Mouse (Mus musculus) retina, adult 2 months (tissue): Measurements from ENCODE around the gene Anapc16.

Source experiments
- DNase-seq: peaks from one replicate; pipeline ENCODE4 v3.0.0-alpha.2; 2012; ENCODE audit warnings: low read depth, low spot score

Gene Anapc16

GRCm38 (mm10) chr10:59949783-59950605, 52.9 kb downstream of the Anapc16 start:
- DNase-seq: no peak

DNA sequence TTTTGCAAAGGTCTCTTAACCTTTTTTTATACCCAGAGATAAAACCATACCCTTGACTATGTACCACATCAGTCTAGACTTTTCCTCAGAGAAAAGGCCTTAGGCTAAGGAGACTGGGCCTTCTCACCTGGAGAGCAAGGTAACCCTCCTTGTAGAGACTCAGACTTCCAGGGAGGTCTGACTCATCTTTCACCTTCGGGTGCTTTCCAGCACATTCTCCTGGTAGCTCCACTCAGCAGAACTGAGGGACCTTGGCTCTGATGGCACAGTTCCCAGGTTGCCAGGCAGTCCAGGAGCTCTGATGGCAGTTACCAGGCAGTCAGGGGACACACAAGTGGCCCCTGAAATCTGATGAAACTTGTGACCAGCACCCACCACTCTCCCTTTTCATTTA, 53.7 kb downstream of the Anapc16 start:
- DNase-seq: no peak

DNA sequence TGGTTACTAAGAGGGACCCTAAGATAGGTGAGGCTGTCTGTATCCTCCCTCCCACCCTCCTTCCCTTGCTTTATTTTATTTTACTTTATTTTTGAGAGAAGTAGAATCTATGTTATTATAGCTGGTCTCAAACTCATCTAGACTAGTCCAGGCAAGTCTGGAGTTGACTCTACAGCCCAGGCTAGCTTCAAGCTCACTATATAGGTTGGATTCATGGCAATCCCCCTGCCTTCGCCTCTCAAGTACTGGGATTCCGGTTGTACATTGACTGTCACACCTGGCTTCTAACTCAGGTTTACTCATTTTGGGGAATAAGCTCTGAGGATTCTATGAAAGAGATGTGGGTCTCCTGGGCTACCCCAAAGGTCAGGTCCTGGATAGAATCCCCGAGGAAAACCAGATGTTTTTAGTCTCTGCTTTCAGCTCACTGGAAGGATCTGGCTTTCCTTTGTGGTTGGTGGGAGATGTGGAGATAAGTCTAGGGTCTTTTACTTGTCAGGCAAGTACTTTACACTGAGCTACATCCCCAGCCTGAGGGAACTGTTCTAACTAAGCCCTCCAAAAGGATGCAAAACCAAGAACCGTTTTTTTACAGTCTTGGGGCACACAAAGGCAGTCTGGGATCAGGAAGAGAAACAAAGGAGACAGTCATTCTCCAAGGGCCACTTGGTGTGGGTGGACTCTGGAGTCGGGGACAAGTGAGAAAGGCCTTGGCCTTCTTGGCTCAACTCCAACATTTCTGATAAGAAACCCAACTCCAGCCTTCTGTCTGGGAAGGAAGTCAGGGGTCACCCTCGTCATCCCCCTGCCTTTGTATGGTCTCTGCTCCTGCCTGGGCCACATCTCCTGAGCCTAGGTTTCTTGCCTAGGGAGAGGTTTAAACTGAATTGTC, 54.3 kb downstream of the Anapc16 start:
- DNase-seq: no peak

GRCm38 (mm10) chr10:59947296-59948073, 55.5 kb downstream of the Anapc16 start:
- no peak for DNase-seq

DNA sequence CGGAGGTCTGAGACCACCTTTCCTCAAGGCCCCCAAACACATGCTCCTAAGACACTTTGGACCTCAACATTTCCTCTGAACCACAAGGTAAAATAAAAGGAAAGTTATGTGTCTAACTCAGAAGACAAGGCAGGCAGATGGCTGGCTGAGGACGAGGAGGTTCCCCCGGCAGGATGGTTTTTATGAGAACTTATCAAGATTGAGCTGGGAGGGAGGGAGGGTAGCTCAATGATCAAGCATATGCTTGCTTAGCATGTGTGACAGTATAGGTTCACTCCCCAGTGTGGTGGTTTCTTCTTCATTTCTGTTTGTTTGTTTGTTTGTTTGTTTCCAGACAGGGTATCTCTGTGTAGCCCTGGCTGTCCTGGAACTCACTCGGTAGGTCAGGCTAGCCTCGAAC, 56.6 kb downstream of the Anapc16 start:
- no peak for DNase-seq

DNA sequence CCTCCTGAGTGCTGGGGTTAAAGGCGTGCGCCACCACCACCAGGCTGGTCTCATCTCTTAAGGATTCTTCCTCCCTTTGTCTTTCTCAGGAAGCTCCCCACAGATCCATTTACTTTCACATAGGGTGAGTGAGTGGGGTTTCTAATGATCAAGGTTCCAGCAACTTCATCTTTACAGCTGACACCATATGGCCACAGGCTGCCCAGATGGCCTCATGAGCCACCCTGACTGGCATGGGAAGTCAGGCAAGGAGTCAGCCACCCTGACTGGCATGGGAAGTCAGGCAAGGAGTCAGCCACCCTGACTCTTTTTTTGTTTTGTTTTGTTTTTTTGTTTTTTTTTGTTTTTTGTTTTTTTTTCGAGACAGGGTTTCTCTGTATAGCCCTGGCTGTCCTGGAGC, 57.5 kb downstream of the Anapc16 start:
- DNase-seq: no peak

DNA sequence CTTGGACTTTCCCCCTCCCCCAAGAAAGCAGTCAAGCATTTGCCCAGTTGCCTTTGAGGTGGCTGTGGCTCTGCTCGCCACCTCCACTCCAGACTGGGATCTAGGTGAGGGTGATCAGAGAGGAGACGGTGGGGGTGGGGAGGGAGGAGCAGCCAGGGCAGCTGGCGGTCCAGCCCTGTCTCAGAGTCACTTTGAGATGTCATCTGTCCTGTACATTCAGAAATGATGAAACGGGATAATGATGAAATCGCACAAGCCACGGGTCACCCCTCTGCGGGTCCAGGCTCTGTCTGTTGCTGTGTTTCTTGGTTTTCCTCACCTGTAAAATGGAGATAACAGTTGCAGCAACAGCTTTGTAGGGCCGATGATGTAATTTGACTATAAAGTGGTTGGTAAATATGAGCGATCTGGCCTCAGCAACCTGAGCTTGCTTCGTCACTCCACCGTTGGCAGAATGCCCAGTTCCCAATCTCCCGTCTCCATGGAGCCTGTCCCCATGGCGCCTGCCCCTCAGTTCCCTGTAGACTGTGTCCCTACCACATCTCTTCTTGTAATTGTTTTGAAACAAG, 59.4 kb downstream of the Anapc16 start:
- no peak for DNase-seq

DNA sequence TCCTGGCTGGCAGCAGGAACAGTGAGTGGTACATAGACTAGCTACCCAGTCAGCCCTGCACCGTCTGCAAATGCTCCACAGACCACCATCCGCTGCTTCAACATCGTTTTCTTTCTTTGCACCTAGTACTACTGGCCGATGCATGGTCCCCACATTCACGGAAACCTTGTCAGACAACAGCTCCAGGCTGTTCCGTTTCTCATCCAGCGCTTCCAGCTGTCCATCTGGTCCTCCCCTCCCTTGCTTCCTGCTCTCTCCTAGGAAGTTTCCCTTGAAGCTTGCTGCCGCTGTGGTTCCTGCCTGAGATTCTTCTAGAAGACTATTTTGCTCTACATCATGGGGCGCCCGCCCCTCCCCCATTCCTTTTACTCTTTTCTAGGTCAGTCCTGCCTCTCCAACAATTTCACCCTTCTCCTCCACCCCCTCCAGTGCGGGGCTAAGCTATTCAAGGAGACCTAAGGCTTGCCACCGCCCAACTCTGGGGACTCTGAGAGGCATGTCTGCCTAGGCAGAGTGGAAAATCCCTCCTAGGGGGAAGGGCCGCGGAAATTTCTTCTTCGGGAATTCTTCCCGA, 60.0 kb downstream of the Anapc16 start:
- no peak for DNase-seq

GRCm38 (mm10) chr10:59942281-59942846, 60.6 kb downstream of the Anapc16 start:
- DNase-seq: no peak

DNA sequence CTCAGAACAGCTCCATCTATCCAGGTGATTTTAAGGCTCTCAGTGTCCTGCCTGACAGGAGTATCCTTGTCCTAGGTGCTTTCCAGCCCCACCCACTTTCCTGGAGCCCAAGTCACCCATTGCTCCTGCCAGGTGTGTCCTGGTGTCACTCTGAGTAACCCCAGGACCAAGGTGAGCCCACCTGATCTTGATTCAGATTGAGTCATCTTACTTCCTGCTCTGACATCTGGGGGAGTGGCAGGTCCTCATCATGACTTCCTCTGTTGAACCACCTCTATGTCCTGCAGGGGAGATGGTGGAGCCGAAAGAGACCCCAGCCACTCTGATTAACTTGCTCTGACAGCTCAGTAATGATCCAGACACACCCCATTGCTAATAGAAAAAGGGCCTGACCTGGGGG, 63.9 kb downstream of the Anapc16 start:
- DNase-seq: no peak

- DNase-seq: no peak
Observed at GRCm38 (mm10) chr10:59938662-59939061, 64.3 kb downstream of the Anapc16 start.
